Comparison of ENCODE assay signal across 30 mouse cellular contexts in the genomic region with DNA sequence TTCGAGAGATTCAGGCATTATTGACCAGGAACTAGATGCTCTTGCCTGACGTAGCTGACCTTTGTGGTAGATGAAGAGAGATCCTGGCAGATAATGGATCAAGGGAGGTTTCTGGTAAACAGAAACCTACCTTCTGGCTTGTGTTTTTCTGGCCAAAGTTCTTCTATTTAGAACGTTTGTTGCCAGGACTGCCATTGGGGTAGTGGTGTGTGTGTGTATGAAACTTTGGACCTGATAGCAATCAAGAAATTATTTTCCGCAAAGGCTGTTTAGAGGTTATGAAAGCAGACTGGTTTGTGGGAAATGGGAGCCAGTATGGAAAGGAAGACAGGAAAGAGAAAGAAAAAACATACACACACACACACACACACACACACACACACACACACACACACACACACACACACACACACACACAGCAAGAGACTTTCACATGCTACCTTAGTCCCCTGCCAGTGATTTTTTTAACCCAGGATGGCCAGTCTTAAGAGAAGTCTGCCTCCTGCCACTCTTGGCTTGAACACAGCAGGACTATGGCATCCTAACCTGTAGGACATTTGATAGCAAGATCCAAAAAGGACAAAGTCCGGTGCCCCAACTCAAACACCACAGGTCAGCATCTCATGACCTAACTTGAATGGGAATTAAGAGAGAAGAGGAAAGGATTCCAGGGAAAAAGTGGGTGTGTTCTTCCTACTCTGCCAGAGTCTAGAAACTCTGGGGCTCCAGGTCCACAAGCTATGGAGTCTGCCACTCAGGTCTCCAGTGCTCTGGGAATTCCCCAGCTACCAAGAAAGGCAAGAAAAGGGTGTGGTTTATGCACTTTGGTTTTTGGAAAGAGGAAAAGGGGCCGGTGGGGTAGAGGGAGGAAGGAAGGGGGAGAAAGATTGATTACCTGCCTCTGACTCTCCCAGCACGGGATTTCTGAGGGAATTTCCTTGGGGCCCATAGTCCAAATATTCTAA. TPM values are rescaled to one million over a fixed set of nuclear protein-coding genes. Genes with fewer than 3 reads are reported as not detected.
DNase-seq lines count a peak whose midpoint lies in the region; ATAC-seq and TF ChIP-seq lines count a peak whose summit lies in the region.
"Had no signal": no experiment of that assay in that cellular context is flagged by ENCODE, and none has a peak within 500 bp of the region (broad histone marks: within the 10 kb centered on the region; RNA-seq: fewer than 3 reads in every experiment).

No protein-coding gene starts in this region.

- no peak overlapping the region for H3K4me3 ChIP-seq in forebrain, embryonic 10.5 days
- H3K4me3 ChIP-seq in forebrain, embryonic 13.5 days = no peak overlapping the region
- H3K4me3 ChIP-seq in liver, embryonic 11.5 days (ENCODE audit: low read depth, low read length) = no peak overlapping the region
- H3K4me3 ChIP-seq in liver, postnatal 0 days (ENCODE audit: low read depth, low read length) = no peak overlapping the region
- H3K4me3 ChIP-seq: embryonic facial prominence, embryonic 13.5 days; heart, embryonic 10.5 days; heart, embryonic 15.5 days; hindbrain, embryonic 12.5 days; neural tube, embryonic 12.5 days; stomach, embryonic 15.5 days had no signal

- ATAC-seq in forebrain, embryonic 13.5 days = no peak
- ATAC-seq in liver, embryonic 11.5 days (replicated peaks; ENCODE audit: low FRiP score) = no peak
- peak; percentile 85 for ATAC-seq in liver, postnatal 0 days
- ATAC-seq: forebrain, postnatal 0 days; hindbrain, postnatal 0 days; midbrain, embryonic 16.5 days; Patski had no signal

- no peak overlapping the region for H3K4me2 ChIP-seq in forebrain, embryonic 13.5 days
- 0 out of 2 replicates have a peak overlapping the region, but pooled peaks have one; percentile 10 for H3K4me2 ChIP-seq in liver, embryonic 11.5 days
- 0 out of 2 replicates have a peak overlapping the region, but pooled peaks have one; percentile 6 for H3K4me2 ChIP-seq in liver, postnatal 0 days (ENCODE audit: low read depth, low read length)
- H3K4me2 ChIP-seq: embryonic facial prominence, embryonic 13.5 days; heart, embryonic 15.5 days; hindbrain, embryonic 12.5 days; lung, embryonic 14.5 days; midbrain, embryonic 11.5 days; neural tube, embryonic 12.5 days; stomach, embryonic 15.5 days had no signal

- no peak for DNase-seq in forebrain, embryonic 10.5 days (ENCODE audit: extremely low spot score, low spot score)
- DNase-seq in CD4-positive helper T cell, adult 2 months (ENCODE audit: low read depth, low spot score) = peak; percentile 31
- no peak for DNase-seq in liver, embryonic 11.5 days (ENCODE audit: low spot score)
- DNase-seq in liver, postnatal 0 days = no peak
- no peak for DNase-seq in c-Kit-positive CD71-positive TER-119-positive erythroid progenitor cells, embryonic 14.5 days (ENCODE audit: low spot score)
- no peak for DNase-seq in adipocyte (ENCODE audit: low spot score)
- DNase-seq: adrenal gland, postnatal 14 days; cerebellum, adult 11-12 months; cerebellum, adult 9-11 months; forebrain, postnatal 0 days; gastrocnemius, postnatal 25 days; heart, adult 11 months; heart, postnatal 36 days; kidney, adult 11 months; layer of hippocampus, postnatal 36 days; left cerebral cortex, postnatal 4 days; lung, embryonic 14.5 days; lung, postnatal 36 days; right cerebral cortex, postnatal 14 days had no signal

- H3K27me3 ChIP-seq in forebrain, embryonic 10.5 days (ENCODE audit: poor library complexity, severe bottlenecking) = no peaks in the 10 kb centered on the region
- H3K27me3 ChIP-seq in forebrain, embryonic 13.5 days = no peaks in the 10 kb centered on the region
- no peaks in the 10 kb centered on the region for H3K27me3 ChIP-seq in liver, embryonic 11.5 days (replicated peaks; ENCODE audit: control insufficient read depth, insufficient read depth, low read length)
- H3K27me3 ChIP-seq in liver, postnatal 0 days (ENCODE audit: insufficient read depth, low read length) = no peaks in the 10 kb centered on the region
- H3K27me3 ChIP-seq: embryonic facial prominence, embryonic 13.5 days; heart, embryonic 15.5 days; hindbrain, embryonic 12.5 days; neural tube, embryonic 12.5 days; Patski; stomach, embryonic 15.5 days had no signal

- TF ChIP-seq EP300 in liver, postnatal 0 days (IDR thresholded peaks at IDR 0.05; ENCODE audit: low read depth) = no peak

- peak overlapping the region; percentile 20; the same call in 1 of the 2 replicates for H3K27ac ChIP-seq in forebrain, embryonic 10.5 days
- H3K27ac ChIP-seq in forebrain, embryonic 13.5 days = no peak overlapping the region
- H3K27ac ChIP-seq in liver, embryonic 11.5 days (ENCODE audit: low read depth, low read length) = no peak overlapping the region
- H3K27ac ChIP-seq in liver, postnatal 0 days (ENCODE audit: low read depth) = peak overlapping the region; percentile 69
- H3K27ac ChIP-seq: embryonic facial prominence, embryonic 13.5 days; heart, embryonic 10.5 days; heart, embryonic 15.5 days; hindbrain, embryonic 12.5 days; hindbrain, postnatal 0 days; neural tube, embryonic 12.5 days; stomach, embryonic 15.5 days had no signal

- 81% methylated on average over 7 of the region's 7 CpGs for WGBS in forebrain, embryonic 10.5 days
- WGBS in forebrain, embryonic 13.5 days = 71% methylated on average over 7 of the region's 7 CpGs
- 46% methylated on average over 7 of the region's 7 CpGs for WGBS in liver, embryonic 11.5 days
- WGBS in liver, postnatal 0 days (ENCODE audit: insufficient replicate concordance) = 41% methylated on average over 7 of the region's 7 CpGs

- TF ChIP-seq CTCF in liver, postnatal 0 days (IDR thresholded peaks at IDR 0.05; ENCODE audit: low read depth) = no peak

- H3K9me3 ChIP-seq in forebrain, embryonic 10.5 days = no peaks in the 10 kb centered on the region
- H3K9me3 ChIP-seq in forebrain, embryonic 13.5 days (replicated peaks) = no peaks in the 10 kb centered on the region
- no peaks in the 10 kb centered on the region for H3K9me3 ChIP-seq in liver, embryonic 11.5 days (ENCODE audit: control insufficient read depth, low read length)
- no peaks in the 10 kb centered on the region for H3K9me3 ChIP-seq in liver, postnatal 0 days (ENCODE audit: low read length)
- H3K9me3 ChIP-seq: embryonic facial prominence, embryonic 13.5 days; heart, embryonic 10.5 days; heart, embryonic 15.5 days; hindbrain, embryonic 12.5 days; neural tube, embryonic 12.5 days; stomach, embryonic 15.5 days had no signal

- no peak overlapping the region for H3K9ac ChIP-seq in forebrain, embryonic 13.5 days
- no peak overlapping the region for H3K9ac ChIP-seq in liver, embryonic 11.5 days (ENCODE audit: low read depth, low read length)
- no peak overlapping the region for H3K9ac ChIP-seq in liver, postnatal 0 days (replicated peaks)
- H3K9ac ChIP-seq: embryonic facial prominence, embryonic 13.5 days; forebrain, postnatal 0 days; heart, embryonic 15.5 days; hindbrain, embryonic 12.5 days; lung, embryonic 14.5 days; neural tube, embryonic 12.5 days; stomach, embryonic 15.5 days had no signal

- H3K4me1 ChIP-seq in forebrain, embryonic 10.5 days = peaks cover 31% of the 10 kb centered on the region
- H3K4me1 ChIP-seq in forebrain, embryonic 13.5 days = peaks cover 4% of the 10 kb centered on the region; the same call in 1 of the 2 replicates
- peaks cover 4% of the 10 kb centered on the region; the same call in 1 of the 2 replicates for H3K4me1 ChIP-seq in liver, embryonic 11.5 days (replicated peaks; ENCODE audit: control insufficient read depth, insufficient read depth, low read length)
- H3K4me1 ChIP-seq in liver, postnatal 0 days (ENCODE audit: insufficient read depth) = peaks cover 8% of the 10 kb centered on the region
- H3K4me1 ChIP-seq: embryonic facial prominence, embryonic 13.5 days; heart, embryonic 15.5 days; neural tube, embryonic 12.5 days had no signal

- no peaks in the 10 kb centered on the region for H3K36me3 ChIP-seq in forebrain, embryonic 10.5 days (replicated peaks)
- H3K36me3 ChIP-seq in forebrain, embryonic 13.5 days (ENCODE audit: poor library complexity, severe bottlenecking) = no peaks in the 10 kb centered on the region
- H3K36me3 ChIP-seq in liver, embryonic 11.5 days (ENCODE audit: control insufficient read depth, insufficient read depth, low read length) = no peaks in the 10 kb centered on the region
- no peaks in the 10 kb centered on the region for H3K36me3 ChIP-seq in liver, postnatal 0 days (replicated peaks; ENCODE audit: insufficient read depth, low read length)
- H3K36me3 ChIP-seq: embryonic facial prominence, embryonic 13.5 days; heart, embryonic 10.5 days; heart, embryonic 15.5 days; hindbrain, embryonic 12.5 days; neural tube, embryonic 12.5 days; stomach, embryonic 15.5 days had no signal

RNA-seq across cellular contexts. Expression of a gene that starts 21.8 kb away (rescaled TPM):
- polyA plus RNA-seq in forebrain, embryonic 10.5 days (2016; fragmentation: Nextera tagmentation; extraction: Ambion mirVana) = 23.4 and 26.2 TPM in 2 replicates
- 24.2 and 25.2 TPM in 2 replicates for polyA plus RNA-seq in forebrain, embryonic 13.5 days (2015; fragmentation: Nextera tagmentation; extraction: Ambion mirVana)
- 28.7 and 31.0 TPM in 2 replicates for polyA plus RNA-seq in liver, embryonic 11.5 days (2014; fragmentation: Nextera tagmentation; extraction: Ambion mirVana)
- 12.9 and 16.5 TPM in 2 replicates for polyA plus RNA-seq in liver, postnatal 0 days (2015; fragmentation: Nextera tagmentation; extraction: Ambion mirVana)

Comparison
In these comparisons a context has a peak if more than half of its experiments do, and no peak if none do; other contexts are left out.
1. H3K27ac ChIP-seq: peak in forebrain, embryonic 10.5 days (single experiment) and liver, postnatal 0 days (single experiment); none in forebrain, embryonic 13.5 days (single experiment) and liver, embryonic 11.5 days (single experiment).